Mouse (Mus musculus) forebrain, embryonic 10.5 days (tissue): ENCODE measurements around the gene Axdnd1. TPM values are rescaled to one million over a fixed set of nuclear protein-coding genes. Genes with fewer than 3 reads are reported as not detected.

Source experiments
- DNase-seq: peaks from one replicate; pipeline ENCODE4 v3.0.0-alpha.2; 2017; ENCODE audit warnings: low spot score; ENCODE audit errors: extremely low spot score
- H3K27ac ChIP-seq: fragments of 300-500 bp; sonication (generic); 2 replicates; pipeline ENCODE4 v1.5.1; 2016; ENCODE audit warnings: mild to moderate bottlenecking
- H3K27me3 ChIP-seq: fragments of 300-500 bp; sonication (generic); 2 replicates; pipeline ENCODE4 v1.6.1; 2016; ENCODE audit warnings: mild to moderate bottlenecking; ENCODE audit not compliant: poor library complexity, severe bottlenecking
- H3K36me3 ChIP-seq: fragments of 300-500 bp; sonication (generic); replicated peaks from 2 replicates; pipeline ENCODE4 v1.6.1; 2016; ENCODE audit warnings: mild to moderate bottlenecking, moderate library complexity
- H3K4me1 ChIP-seq: fragments of 300-500 bp; sonication (generic); 2 replicates; pipeline ENCODE4 v1.6.1; 2016
- H3K4me3 ChIP-seq: fragments of 300-500 bp; sonication (generic); 2 replicates; pipeline ENCODE4 v1.5.1; 2016; ENCODE audit warnings: mild to moderate bottlenecking, moderate library complexity
- H3K9me3 ChIP-seq: fragments of 300-500 bp; sonication (generic); 2 replicates; pipeline ENCODE4 v1.6.1; 2016; ENCODE audit warnings: mild to moderate bottlenecking, moderate library complexity
- WGBS: fragments of 180-500 bp; shearing (Covaris S2); methylation state at CpG from one replicate; pipeline ENCODE4 v1.1.7; 2016; 5-methylcytosine and 5-hydroxymethylcytosine counted together
- polyA plus RNA-seq: library from polyadenylated mRNA; unstranded; fragments of >200 nt; fragmentation: Nextera tagmentation; extraction: Ambion mirVana; gene quantifications from 2 replicates; pipeline ENCODE4 v1.2.1, GENCODE M21; 2016

The Axdnd1 gene
- polyA plus RNA-seq, 1 experiment from 2014 or later: 0.17 TPM

DNA sequence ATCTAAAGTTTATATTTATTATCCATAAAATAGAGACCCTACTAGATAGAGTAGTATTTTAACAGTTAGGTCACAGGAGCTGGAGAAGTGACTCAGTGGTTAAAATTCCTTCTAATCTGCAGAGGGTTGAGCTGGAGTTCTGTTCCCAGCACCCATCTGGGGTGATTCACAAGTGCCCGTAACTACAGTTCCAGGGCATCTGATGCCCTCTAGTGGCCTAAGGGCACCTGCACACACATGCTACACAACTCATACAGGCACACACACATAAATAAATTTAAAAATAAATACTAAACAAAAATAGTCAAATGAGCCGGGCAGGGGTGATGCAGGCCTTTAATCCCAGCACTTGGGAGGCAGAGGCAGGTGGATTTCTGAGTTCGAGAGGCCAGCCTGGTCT, 39.7 kb downstream of the Axdnd1 start:
- no peak overlapping the region for H3K27ac ChIP-seq
- no peak for DNase-seq
- H3K27me3 ChIP-seq: no peaks in the 10 kb centered on the region
- H3K4me3 ChIP-seq: no peak overlapping the region
- no peaks in the 10 kb centered on the region for H3K36me3 ChIP-seq
- no peaks in the 10 kb centered on the region for H3K4me1 ChIP-seq
- no peaks in the 10 kb centered on the region for H3K9me3 ChIP-seq
- WGBS: 89% methylated on average over 3 of the region's 3 CpGs

DNA sequence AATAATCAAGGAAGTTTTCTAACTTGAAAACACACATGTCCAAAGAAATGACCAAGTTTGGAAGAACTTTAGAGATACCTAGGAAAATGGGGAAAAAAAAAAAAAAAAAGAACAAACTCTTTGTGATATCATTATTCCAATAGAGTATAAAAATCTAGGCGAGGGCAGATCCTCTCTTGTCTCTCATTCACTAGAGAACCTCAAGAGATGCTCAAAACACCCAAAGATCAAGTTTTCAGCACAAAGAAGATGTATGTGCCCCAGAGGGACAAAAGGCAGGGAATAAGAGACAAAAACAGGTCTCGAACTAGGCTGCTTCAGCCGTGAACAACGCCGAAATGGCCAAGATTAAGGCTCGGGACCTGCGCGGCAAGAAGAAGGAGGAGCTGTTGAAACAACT, 55.2 kb downstream of the Axdnd1 start, which contains the start of gene Gm2000:
Gm2000 (plus strand) TSS at position 301 of the 400 bp plus-strand sequence.
- no peak within 1 kb of the TSS for H3K27ac ChIP-seq
- 94% methylated on average over 8 of the region's 8 CpGs for WGBS
- no peak for DNase-seq

DNA sequence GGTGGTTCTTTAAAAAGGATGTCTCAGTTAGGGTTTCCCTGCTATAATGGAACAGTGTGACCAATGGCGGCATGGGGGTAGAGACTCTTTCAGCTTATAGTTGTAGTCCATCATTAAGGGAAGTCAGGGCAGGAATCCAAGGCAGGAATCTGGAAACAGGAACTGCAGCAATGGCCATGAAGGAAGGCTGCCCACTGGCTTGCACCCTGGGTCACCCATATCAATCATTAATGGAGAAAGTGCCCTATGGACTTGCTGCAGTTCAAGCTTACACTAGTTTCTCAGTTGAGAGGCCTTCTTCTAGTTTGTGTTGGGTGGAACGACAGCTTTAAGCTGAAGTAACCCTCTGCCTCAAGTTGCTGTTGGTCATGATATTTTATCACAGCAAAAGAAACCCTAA, 68.5 kb downstream of the Axdnd1 start:
- Histone ChIP-seq H3K4me1 (no peaks in the 10 kb centered on the region), H3K4me3 (no peak overlapping the region)

More for the DNA sequence above, 55.2 kb downstream of the Axdnd1 start, which contains the start of gene Gm2000:
- H3K4me1 ChIP-seq: no peaks in the 10 kb centered on the region
- no peaks in the 10 kb centered on the region for H3K27me3 ChIP-seq
- no peaks in the 10 kb centered on the region for H3K36me3 ChIP-seq
- no peak within 1 kb of the TSS for H3K4me3 ChIP-seq
- H3K9me3 ChIP-seq: peaks cover 2% of the 10 kb centered on the region; the same call in 1 of the 2 replicates

DNA sequence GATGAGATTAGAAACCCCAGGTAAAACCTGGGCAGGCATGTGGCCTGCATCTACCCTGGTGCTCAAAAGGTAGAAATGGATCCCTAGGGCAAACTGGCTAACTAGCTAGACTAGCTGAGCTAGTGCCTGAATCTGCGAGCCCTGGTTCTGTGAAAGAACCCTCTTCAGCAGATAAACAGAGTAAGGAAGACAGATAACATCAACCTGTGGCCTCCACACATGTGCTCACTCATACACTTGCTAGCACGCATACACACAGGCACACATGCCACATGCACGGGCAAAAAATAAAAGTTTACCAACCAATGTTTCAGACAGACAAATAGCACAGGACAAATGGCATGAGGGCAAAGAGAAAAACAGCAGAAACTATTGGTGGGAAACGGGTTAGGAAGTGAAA, 70.5 kb downstream of the Axdnd1 start:
- no peak for DNase-seq
- Histone ChIP-seq H3K36me3 (no peaks in the 10 kb centered on the region), H3K27ac (no peak overlapping the region), H3K27me3 (no peaks in the 10 kb centered on the region), H3K9me3 (no peaks in the 10 kb centered on the region), H3K4me1 (no peaks in the 10 kb centered on the region), H3K4me3 (no peak overlapping the region)
- WGBS: 86% methylated on average over 4 of the region's 4 CpGs

More for the DNA sequence above, 68.5 kb downstream of the Axdnd1 start:
- Histone ChIP-seq H3K27me3 (no peaks in the 10 kb centered on the region), H3K9me3 (no peaks in the 10 kb centered on the region), H3K36me3 (no peaks in the 10 kb centered on the region), H3K27ac (no peak overlapping the region)
- WGBS: 90% methylated on average over 2 of the region's 2 CpGs
- no peak for DNase-seq

DNA sequence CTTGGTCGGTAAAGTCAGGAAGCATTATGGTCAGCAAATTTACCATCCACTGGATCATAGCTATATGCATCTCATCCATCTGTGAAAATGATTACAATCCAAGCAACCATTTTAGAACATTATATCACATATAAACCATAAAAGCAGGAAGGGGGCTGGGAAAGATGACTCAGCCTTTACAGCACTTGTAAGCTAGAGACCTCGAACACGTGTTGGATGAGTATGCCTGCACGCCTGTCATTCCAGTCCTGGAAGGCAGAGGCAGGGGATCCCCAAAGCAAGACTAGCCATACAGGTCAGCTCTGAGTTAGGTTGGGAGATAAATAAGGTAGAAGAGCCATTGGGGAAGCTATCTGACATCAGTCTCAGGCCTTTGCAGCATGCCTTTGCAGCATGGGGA, 71.9 kb downstream of the Axdnd1 start:
- DNase-seq: no peak
- Histone ChIP-seq H3K9me3 (no peaks in the 10 kb centered on the region), H3K27me3 (no peaks in the 10 kb centered on the region), H3K4me1 (no peaks in the 10 kb centered on the region), H3K27ac (no peak overlapping the region), H3K36me3 (no peaks in the 10 kb centered on the region), H3K4me3 (no peak overlapping the region)
- WGBS: 82% methylated on average over 4 of the region's 4 CpGs

DNA sequence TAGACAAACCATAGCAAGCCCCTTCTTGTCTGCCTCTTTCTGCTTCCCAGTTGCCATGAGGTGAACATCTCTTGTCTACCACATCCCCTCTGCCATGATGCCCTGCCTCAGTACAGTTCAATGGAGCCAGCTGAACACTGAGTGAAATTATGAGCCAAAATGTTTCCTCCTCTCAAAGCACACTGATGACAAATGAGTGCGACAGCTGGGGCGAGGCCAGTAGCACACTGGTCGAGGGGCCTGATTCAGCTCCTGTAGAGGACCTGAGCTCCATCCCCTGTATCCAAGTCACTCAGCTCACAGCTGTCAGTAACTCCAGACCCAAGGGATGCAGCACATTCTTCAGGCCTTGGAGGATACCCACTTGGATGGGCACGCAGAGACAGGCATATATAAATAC, 75.3 kb downstream of the Axdnd1 start:
- Histone ChIP-seq H3K27me3 (no peaks in the 10 kb centered on the region), H3K36me3 (no peaks in the 10 kb centered on the region), H3K4me1 (no peaks in the 10 kb centered on the region), H3K27ac (no peak overlapping the region), H3K4me3 (no peak overlapping the region), H3K9me3 (no peaks in the 10 kb centered on the region)
- 91% methylated on average over 4 of the region's 4 CpGs for WGBS
- no peak for DNase-seq

DNA sequence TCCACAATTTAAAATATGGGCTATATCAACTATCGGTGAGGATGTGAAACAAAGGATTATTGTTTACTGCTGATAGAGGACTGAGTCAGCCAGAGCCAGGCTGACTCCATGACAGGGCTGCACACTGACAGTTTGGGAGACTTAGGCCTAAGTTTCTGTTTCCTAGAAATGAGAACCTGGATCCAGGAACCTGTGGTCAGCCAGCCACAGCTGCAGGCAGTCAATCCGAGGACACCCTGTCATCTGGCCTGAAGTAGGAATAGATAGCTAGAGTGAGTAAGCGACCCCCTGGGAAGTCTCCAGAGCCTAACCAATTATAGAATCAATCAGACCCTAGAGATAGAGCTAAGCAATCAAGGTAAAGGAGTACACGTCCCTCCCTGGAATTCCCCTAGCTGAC, 76.5 kb downstream of the Axdnd1 start:
- no peaks in the 10 kb centered on the region for H3K4me1 ChIP-seq
- H3K9me3 ChIP-seq: no peaks in the 10 kb centered on the region
- H3K4me3 ChIP-seq: no peak overlapping the region
- H3K27ac ChIP-seq: no peak overlapping the region
- 73% methylated on average over 4 of the region's 4 CpGs for WGBS
- H3K27me3 ChIP-seq: no peaks in the 10 kb centered on the region
- no peaks in the 10 kb centered on the region for H3K36me3 ChIP-seq
- DNase-seq: no peak

DNA sequence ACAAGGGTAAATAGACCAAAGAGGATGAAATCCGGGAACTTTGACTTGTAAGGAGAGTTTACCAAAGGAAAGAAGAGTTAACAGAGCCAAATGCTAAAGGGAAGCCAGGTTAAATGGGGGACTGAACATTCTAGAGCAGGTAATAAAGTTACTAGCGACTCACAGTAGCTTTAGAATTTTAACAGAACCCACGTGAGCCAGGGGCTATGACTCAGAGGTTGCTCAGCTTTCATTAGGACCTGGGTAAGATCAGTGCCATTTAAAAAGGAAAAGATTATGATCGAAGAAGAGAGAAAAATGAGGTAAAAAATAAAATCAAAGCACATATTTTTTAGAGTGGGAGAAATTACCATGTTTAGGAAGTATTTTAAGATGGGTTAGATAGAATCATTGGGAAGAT, 80.1 kb downstream of the Axdnd1 start:
- no peak for DNase-seq
- Histone ChIP-seq H3K27me3 (no peaks in the 10 kb centered on the region), H3K4me3 (no peak overlapping the region), H3K9me3 (no peaks in the 10 kb centered on the region), H3K36me3 (no peaks in the 10 kb centered on the region), H3K27ac (no peak overlapping the region), H3K4me1 (no peaks in the 10 kb centered on the region)
- 75% methylated on average over 4 of the region's 4 CpGs for WGBS

DNA sequence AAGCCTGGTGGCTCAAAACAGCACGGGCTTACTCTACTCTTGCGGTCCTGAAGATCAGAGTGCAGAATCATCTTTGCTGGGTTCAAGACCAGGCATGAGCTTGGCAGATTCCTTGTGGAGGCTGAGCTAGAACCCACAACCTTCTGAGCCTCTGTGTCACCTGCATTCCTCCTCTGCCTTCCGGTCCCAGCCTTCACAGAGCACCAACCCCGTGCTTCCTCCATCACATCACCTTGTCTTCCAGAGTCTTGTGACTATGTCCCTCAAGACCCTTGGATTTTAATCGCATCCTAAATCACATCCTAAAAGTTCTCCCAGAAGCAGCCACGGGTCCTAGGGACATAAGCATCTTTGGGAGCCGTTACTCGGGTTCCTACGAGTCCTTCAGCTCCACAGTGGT, 97.8 kb downstream of the Axdnd1 start:
- no peaks in the 10 kb centered on the region for H3K4me1 ChIP-seq
- no peak overlapping the region for H3K27ac ChIP-seq
- no peaks in the 10 kb centered on the region for H3K9me3 ChIP-seq
- H3K27me3 ChIP-seq: no peaks in the 10 kb centered on the region
- no peak overlapping the region for H3K4me3 ChIP-seq
- DNase-seq: no peak
- H3K36me3 ChIP-seq: no peaks in the 10 kb centered on the region
- 91% methylated on average over 9 of the region's 9 CpGs for WGBS

DNA sequence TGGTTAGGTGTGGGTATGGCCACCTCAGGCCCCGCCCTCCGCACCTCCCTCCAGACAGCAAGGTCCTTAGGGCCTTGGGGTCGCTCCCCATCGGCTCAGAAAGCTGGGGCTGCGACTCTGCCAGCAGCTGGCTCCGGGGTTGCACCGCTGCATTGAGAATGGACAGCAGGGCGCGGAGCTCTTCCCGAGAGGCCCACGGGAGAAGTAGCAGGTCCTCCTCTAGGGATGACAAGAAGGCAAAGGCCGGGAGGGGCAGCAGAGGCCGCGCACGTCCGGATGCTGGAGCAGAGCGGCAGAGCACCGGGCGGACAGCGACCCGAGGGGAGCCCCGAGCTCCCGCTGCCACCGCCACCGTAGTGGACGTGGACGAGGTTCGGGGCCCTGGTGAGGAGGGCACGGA, 110.3 kb downstream of the Axdnd1 start, which contains the start of gene Nphs2:
Nphs2 (plus strand) TSS at position 98 of the 400 bp plus-strand sequence.
- H3K27ac ChIP-seq: no peak within 1 kb of the TSS
- no peaks in the 10 kb centered on the region for H3K36me3 ChIP-seq
- H3K27me3 ChIP-seq: peaks cover 63% of the 10 kb centered on the region
- H3K9me3 ChIP-seq: no peaks in the 10 kb centered on the region
- H3K4me1 ChIP-seq: peaks cover 9% of the 10 kb centered on the region
- 4% methylated on average over 29 of the region's 29 CpGs for WGBS
- peak within 1 kb of the TSS; percentile 43 for H3K4me3 ChIP-seq
- peak; percentile 21 for DNase-seq

DNA sequence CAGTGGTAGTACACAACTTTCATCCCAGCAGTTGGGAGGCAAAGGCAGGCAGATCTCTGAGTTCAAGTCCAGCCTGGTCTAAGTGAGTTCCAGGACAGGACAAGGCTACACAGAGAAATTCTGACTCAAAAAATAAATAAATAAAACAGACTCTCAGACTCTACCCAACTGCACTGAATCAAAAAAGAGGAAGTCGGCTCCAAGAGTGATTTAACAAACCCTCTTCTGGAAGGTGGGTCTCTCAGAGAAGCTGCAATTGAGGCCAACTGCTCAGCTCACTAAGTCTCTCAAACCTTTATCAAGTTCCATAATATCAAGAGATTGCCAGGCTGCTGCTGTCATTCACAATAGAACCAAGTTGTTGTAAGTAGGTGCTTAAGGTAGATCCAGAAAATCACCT, 112.4 kb downstream of the Axdnd1 start:
- no peaks in the 10 kb centered on the region for H3K9me3 ChIP-seq
- H3K27ac ChIP-seq: no peak overlapping the region
- H3K4me1 ChIP-seq: peaks cover 13% of the 10 kb centered on the region
- no peaks in the 10 kb centered on the region for H3K36me3 ChIP-seq
- WGBS: 78% methylated on average over 1 of the region's 1 CpGs
- no peak overlapping the region for H3K4me3 ChIP-seq
- no peak for DNase-seq
- peaks cover 83% of the 10 kb centered on the region for H3K27me3 ChIP-seq

DNA sequence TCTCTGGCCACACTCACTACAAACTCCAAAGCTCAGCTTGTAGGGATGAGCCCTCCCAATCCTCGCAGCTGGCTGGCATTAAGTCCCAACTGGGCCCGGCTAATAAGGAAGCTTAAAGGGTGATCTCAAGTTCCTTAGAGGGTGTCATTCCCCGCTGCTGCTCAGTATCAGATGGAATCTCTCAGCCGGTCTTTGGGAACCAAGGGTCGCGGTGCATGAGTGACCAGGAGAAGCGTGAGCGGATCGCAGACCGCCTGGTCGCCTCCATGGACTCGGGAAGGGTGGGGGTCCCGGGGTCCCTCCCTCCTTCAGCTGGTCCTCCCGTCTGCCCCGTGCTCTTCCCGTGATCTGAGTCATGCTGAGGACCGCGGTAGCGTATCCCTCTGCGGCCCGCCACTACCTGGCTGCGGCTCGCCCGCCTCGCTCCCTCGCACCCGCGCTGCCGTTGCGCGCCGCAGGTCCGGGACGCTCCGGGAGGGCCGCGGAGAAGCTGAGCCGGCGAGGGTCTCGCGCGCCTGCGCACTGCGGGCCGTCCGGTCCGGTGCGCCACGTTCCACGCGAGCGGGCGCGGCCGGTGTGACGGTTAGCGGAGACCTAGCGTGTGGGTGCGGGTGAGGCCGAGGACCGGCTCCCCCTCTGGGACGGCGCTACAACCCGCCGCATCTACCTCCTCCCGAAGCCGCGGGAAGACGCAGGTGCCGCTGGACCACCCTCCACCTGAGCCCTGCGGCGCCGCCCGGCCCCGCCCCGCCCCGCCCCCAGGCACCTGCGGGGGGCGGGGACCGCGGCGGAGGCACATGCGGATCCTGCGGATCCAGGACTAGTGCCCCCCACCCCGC, 117.8 kb downstream of the Axdnd1 start, which contains the start of gene Tdrd5:
Tdrd5 (minus strand) TSS at position 754 of the 839 bp plus-strand sequence.
- Histone ChIP-seq H3K36me3 (no peaks in the 10 kb centered on the region), H3K9me3 (0 out of 2 replicates have a peak, but pooled peaks cover 4% of the 10 kb centered on the region), H3K27ac (peak within 1 kb of the TSS; percentile 69), H3K4me3 (peak within 1 kb of the TSS; percentile 84), H3K4me1 (peaks cover 14% of the 10 kb centered on the region), H3K27me3 (peaks cover 64% of the 10 kb centered on the region)
- under 1% methylated on average over 85 of the region's 85 CpGs for WGBS
- peak; percentile 24 for DNase-seq

DNA sequence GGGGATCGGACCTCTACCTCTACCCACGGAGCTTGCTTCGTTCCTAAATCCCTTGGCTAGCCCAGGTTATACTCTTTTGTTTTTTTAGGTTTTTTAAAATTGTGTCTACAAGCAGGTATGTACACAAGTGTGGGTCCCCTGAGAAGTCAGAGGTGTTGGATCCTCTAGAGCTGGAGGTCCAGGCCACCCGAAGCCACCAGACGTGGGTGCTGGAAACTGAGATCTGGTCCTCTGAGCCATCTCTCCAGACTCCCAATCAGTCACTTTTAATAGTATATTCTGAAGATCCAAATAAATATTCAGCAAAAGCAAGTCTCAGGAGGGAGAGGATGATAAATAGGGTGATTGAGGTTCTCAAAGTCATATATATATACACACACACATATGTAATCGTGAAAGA, 130.9 kb downstream of the Axdnd1 start:
- DNase-seq: no peak
- no peaks in the 10 kb centered on the region for H3K4me1 ChIP-seq
- no peak overlapping the region for H3K27ac ChIP-seq
- no peaks in the 10 kb centered on the region for H3K9me3 ChIP-seq
- H3K4me3 ChIP-seq: no peak overlapping the region
- WGBS: 95% methylated on average over 6 of the region's 6 CpGs
- H3K36me3 ChIP-seq: no peaks in the 10 kb centered on the region
- H3K27me3 ChIP-seq: no peaks in the 10 kb centered on the region
